Mouse (Mus musculus) MEL (cell line): ENCODE measurements around the gene Nkx1-2.

Experiments used
- CHD1 ChIP-seq: IDR thresholded peaks from 2 replicates; pipeline ENCODE4 v1.6.1; 2012; ENCODE audit warnings: low read depth, mild to moderate bottlenecking, inconsistent platforms, low read length, improper control_type of control experiment
- UBTF ChIP-seq: IDR thresholded peaks from 2 replicates; pipeline ENCODE4 v1.6.1; 2012; ENCODE audit warnings: low read depth, mild to moderate bottlenecking, inconsistent platforms, low read length, improper control_type of control experiment, moderate library complexity, borderline replicate concordance; ENCODE audit not compliant: insufficient read depth

- TF ChIP-seq CHD1 (no peak), UBTF (no peak)
Measured at GRCm38 (mm10) chr7:132631313-132631712, 31.9 kb upstream of the Nkx1-2 start.
